Mouse (Mus musculus) intestine, embryonic 16.5 days (tissue): ENCODE measurements around the gene Spata32. TPM values are rescaled to one million over a fixed set of nuclear protein-coding genes. Genes with fewer than 3 reads are reported as not detected.

Source experiments
- ATAC-seq: fragments of 200-750 bp; cut with Nextera tagmentation; 2 replicates; pipeline ENCODE4 v1.8.0; 2017; ENCODE audit warnings: moderate TSS enrichment, moderate library complexity
- H3K27ac ChIP-seq: fragments of 300-500 bp; sonication (generic); 2 replicates; pipeline ENCODE4 v1.5.1; 2014; ENCODE audit warnings: mild to moderate bottlenecking, low read length
- H3K27me3 ChIP-seq: fragments of 300-500 bp; sonication (generic); replicated peaks from 2 replicates; pipeline ENCODE4 v1.6.1; 2014; ENCODE audit warnings: low read length, control low read depth, mixed read lengths; ENCODE audit not compliant: control insufficient read depth, insufficient read depth
- H3K36me3 ChIP-seq: fragments of 300-500 bp; sonication (generic); 2 replicates; pipeline ENCODE4 v1.6.1; 2014; ENCODE audit warnings: low read length, control low read depth; ENCODE audit not compliant: control insufficient read depth, insufficient read depth
- H3K4me1 ChIP-seq: fragments of 300-500 bp; sonication (generic); 2 replicates; pipeline ENCODE4 v1.6.1; 2014; ENCODE audit warnings: low read length, control low read depth, mixed read lengths; ENCODE audit not compliant: control insufficient read depth, insufficient read depth
- H3K4me2 ChIP-seq: fragments of 300-500 bp; sonication (generic); 2 replicates; pipeline ENCODE4 v1.6.1; 2014; ENCODE audit warnings: low read depth, low read length, control low read depth
- H3K4me3 ChIP-seq: fragments of 300-500 bp; sonication (generic); 2 replicates; pipeline ENCODE4 v1.5.1; 2014; ENCODE audit warnings: mild to moderate bottlenecking, low read length
- H3K9ac ChIP-seq: fragments of 300-500 bp; sonication (generic); 2 replicates; pipeline ENCODE4 v1.6.1; 2014; ENCODE audit warnings: low read depth, low read length
- H3K9me3 ChIP-seq: fragments of 300-500 bp; sonication (generic); 2 replicates; pipeline ENCODE4 v1.6.1; 2016; ENCODE audit warnings: low read length, control low read depth; ENCODE audit not compliant: control insufficient read depth
- WGBS: fragments of 180-500 bp; shearing (Covaris S2); extraction: QIAGEN DNeasy Blood & Tissue Kit; methylation state at CpG from one replicate; pipeline ENCODE4 v1.1.7; 2014; 5-methylcytosine and 5-hydroxymethylcytosine counted together
- polyA plus RNA-seq: library from polyadenylated mRNA; unstranded; fragments of >200 nt; fragmentation: Nextera tagmentation; extraction: Ambion mirVana; gene quantifications from 2 replicates; pipeline ENCODE4 v1.2.1, GENCODE M21; 2015

Gene Spata32
- polyA plus RNA-seq, 1 experiment from 2014 or later = not detected

DNA sequence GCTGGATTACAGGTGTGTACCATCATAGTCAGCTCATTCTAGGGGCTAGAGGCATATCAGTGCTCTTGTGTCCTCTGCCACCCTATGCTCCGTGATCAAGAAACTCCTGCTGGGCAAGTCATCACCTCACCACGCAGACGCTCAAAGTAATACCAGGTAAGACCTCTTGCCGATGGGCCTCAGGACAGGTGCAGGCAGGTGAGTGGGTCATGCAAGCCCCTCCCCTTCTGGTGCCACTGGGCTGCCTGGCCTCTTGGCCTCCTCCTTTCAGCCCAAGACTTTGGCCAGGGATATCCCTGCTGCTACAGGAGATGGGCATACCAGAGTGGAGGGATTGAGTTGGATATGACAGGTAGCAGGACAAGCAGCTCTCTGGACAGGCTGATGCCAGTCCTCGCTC is 1.0 kb upstream of the Spata32 start:
- peaks cover 13% of the 10 kb centered on the region for H3K36me3 ChIP-seq
- no peak overlapping the region for H3K4me3 ChIP-seq
- ATAC-seq = no peak
- H3K27ac ChIP-seq = no peak overlapping the region
- no peaks in the 10 kb centered on the region for H3K27me3 ChIP-seq
- WGBS = 89% methylated on average over 5 of the region's 5 CpGs
- no peak overlapping the region for H3K9ac ChIP-seq
- peaks cover 12% of the 10 kb centered on the region for H3K4me1 ChIP-seq
- H3K9me3 ChIP-seq = no peaks in the 10 kb centered on the region
- no peak overlapping the region for H3K4me2 ChIP-seq

DNA sequence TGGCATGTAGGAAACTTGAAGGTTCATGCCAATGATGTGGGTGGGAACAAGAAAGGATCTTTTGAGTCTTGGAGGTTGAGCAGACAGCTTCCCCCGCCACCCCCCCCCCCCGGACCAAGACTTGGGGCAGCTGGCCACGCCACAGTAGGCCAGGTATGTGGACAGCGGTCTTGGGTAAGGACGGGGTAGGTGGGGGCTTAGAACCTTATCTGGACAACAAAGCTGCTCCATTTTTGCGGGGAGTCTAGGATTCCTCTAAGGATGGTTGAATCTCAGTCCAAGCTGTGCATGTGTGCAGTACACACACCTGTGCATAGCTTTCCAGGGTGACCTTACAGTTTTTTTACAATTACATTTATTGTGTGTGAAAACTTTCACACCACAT is 277 bp upstream of the Spata32 start:
- Histone ChIP-seq H3K4me3 (peak overlapping the region; percentile 57), H3K27ac (no peak overlapping the region), H3K9me3 (no peaks in the 10 kb centered on the region), H3K27me3 (no peaks in the 10 kb centered on the region), H3K4me2 (peak overlapping the region; percentile 97), H3K36me3 (peaks cover 7% of the 10 kb centered on the region), H3K9ac (peak overlapping the region; percentile 71), H3K4me1 (peaks cover 12% of the 10 kb centered on the region)
- no peak for ATAC-seq
- 28% methylated on average over 6 of the region's 6 CpGs for WGBS

DNA sequence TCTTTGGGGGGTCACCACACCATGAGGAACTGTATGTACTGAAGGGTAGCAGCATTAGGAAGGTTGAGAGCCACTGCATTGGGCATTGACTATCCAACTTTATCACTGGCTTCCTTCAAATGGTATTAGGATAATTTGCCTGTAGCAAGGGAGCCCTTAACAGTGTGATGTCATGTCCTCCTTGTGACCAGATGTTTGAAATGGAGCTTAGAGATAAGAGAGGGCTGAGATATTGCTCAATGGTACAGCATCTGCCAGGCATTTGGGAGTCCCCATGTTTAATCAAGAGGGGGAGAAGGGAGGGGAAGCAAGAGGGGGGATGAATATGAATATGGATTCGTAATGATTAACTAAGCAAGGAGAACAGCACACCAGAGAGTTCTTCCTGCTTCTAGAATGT is 2.9 kb downstream of the Spata32 start:
- Histone ChIP-seq H3K9me3 (no peaks in the 10 kb centered on the region), H3K4me2 (no peak overlapping the region), H3K27ac (no peak overlapping the region), H3K4me3 (no peak overlapping the region), H3K4me1 (peaks cover 10% of the 10 kb centered on the region), H3K27me3 (no peaks in the 10 kb centered on the region), H3K36me3 (0 out of 2 replicates have a peak, but pooled peaks cover 6% of the 10 kb centered on the region), H3K9ac (no peak overlapping the region)
- 0 out of 2 replicates have a peak, but pooled peaks have one; percentile 24 for ATAC-seq
- 62% methylated on average over 1 of the region's 1 CpGs for WGBS

DNA sequence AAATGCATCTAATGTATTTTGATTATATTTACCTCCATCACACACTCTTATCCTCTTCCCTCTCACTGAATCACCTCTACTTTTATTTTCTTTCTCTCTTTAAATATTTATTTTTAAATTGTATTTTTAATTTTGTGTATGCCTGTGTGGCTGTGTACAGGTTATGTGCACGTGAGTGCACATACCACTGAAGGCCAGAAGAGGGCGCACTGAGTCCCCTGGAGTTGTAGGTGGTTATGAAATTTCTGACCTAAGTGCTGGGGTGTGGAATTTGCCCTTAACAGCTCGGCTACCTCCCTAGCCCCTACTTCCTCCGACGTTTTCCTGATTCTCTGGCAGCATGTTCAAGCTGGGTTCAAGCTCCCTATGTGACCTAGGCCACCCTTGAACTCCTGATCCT is 4.5 kb downstream of the Spata32 start:
- Histone ChIP-seq H3K4me3 (no peak overlapping the region), H3K4me2 (no peak overlapping the region), H3K9me3 (no peaks in the 10 kb centered on the region), H3K27ac (no peak overlapping the region), H3K36me3 (no peaks in the 10 kb centered on the region), H3K9ac (no peak overlapping the region), H3K4me1 (peaks cover 10% of the 10 kb centered on the region), H3K27me3 (no peaks in the 10 kb centered on the region)
- no peak for ATAC-seq
- 83% methylated on average over 5 of the region's 5 CpGs for WGBS

DNA sequence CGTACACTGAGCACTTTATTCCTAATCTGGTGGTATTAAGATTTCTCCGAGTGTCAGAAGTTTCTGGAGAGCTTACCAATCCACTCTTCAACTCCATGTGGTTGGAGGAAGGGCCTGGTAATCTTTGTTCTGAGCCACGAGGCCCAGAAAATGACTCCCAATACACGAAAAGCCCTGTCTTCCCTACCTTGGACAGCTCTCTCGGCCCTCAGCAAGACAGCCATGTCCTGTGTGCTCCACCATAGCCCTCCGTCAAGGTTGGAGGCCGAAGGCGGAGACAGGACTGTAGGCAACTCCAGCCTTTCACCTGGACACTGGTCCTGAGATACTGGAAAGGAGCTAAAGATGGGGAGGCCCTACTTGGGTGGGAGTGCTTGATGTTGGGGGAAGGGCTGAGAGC is 7.9 kb downstream of the Spata32 start:
- no peak overlapping the region for H3K4me2 ChIP-seq
- WGBS = 58% methylated on average over 8 of the region's 8 CpGs
- no peaks in the 10 kb centered on the region for H3K36me3 ChIP-seq
- H3K4me3 ChIP-seq = no peak overlapping the region
- no peak overlapping the region for H3K27ac ChIP-seq
- no peak for ATAC-seq
- H3K9ac ChIP-seq = no peak overlapping the region
- no peaks in the 10 kb centered on the region for H3K9me3 ChIP-seq
- no peaks in the 10 kb centered on the region for H3K4me1 ChIP-seq
- H3K27me3 ChIP-seq = no peaks in the 10 kb centered on the region

DNA sequence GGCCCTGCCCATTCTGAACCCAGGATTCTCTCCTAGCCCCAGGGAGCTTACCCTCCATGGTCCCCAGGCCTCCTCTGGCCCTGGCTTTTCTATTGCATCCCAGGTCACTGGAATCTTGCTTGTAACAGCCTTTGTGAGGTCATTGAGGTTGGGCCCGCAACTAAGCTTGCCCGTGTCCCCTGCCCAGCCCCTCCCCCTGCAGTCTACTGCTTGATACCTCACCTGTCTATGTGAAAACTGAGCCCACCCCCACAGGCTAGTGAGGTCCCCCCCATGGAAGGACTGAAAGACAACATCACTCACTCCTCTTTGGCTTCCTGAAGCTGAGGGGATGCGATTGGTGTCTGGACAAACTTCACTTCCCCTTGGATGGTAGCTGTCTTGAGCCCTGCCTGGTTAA is 9.8 kb downstream of the Spata32 start, which contains the start of gene 1700023F06Rik:
Gene 1700023F06Rik, minus strand, starts transcription at position 101 of the 400 bp plus-strand sequence.
- no peaks in the 10 kb centered on the region for H3K9me3 ChIP-seq
- no peaks in the 10 kb centered on the region for H3K27me3 ChIP-seq
- H3K36me3 ChIP-seq = no peaks in the 10 kb centered on the region
- WGBS = 92% methylated on average over 3 of the region's 3 CpGs
- no peak within 1 kb of the TSS for H3K4me3 ChIP-seq
- no peaks in the 10 kb centered on the region for H3K4me1 ChIP-seq
- H3K4me2 ChIP-seq = no peak within 1 kb of the TSS
- no peak within 1 kb of the TSS for H3K27ac ChIP-seq
- H3K9ac ChIP-seq = no peak within 1 kb of the TSS
- ATAC-seq = no peak

DNA sequence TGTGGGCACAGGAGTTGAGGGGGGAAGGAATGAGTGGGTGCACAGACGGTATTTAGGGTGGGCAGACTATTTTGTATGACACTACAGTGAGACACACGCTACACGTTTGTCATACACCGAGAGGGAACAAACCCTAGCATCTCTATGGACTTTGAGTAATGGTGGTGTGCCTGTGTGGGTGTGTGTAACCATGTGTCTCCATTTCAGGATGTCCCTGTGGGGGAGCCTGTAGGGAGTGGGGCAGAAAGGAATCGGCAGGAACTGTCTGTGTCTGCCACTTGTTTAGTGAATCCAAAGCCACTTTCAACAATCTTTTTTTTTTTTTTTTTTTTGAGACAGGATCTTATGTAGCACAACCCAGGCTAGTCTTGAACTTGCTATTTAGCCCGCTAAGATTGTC is 12.0 kb downstream of the Spata32 start:
- Histone ChIP-seq H3K27ac (no peak overlapping the region), H3K4me1 (peaks cover 5% of the 10 kb centered on the region; the same call in 1 of the 2 replicates), H3K9ac (no peak overlapping the region), H3K4me2 (no peak overlapping the region), H3K36me3 (no peaks in the 10 kb centered on the region), H3K4me3 (no peak overlapping the region), H3K9me3 (no peaks in the 10 kb centered on the region), H3K27me3 (no peaks in the 10 kb centered on the region)
- WGBS = 87% methylated on average over 6 of the region's 6 CpGs
- no peak for ATAC-seq

DNA sequence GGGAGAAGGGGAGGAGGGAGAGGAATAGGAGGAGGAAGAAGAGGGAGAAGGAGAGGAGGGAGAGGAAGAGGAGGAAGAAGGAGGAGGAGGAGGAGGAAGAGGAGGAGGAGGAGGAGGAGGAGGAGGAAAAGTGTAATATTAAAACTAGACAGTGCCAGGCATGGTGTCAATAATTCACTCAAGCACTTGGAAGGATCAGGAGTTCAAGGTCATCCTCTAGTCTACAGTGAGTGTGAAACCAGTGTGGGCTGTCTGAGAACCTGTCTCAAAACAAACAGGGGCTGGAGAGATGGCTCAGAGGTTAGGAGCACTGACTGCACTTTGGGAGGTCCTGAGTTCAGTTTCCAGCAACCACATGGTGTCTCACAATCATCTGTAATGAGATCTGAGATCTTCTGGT is 15.9 kb downstream of the Spata32 start:
- Histone ChIP-seq H3K4me3 (no peak overlapping the region), H3K4me1 (peaks cover 18% of the 10 kb centered on the region)
- no peak for ATAC-seq

DNA sequence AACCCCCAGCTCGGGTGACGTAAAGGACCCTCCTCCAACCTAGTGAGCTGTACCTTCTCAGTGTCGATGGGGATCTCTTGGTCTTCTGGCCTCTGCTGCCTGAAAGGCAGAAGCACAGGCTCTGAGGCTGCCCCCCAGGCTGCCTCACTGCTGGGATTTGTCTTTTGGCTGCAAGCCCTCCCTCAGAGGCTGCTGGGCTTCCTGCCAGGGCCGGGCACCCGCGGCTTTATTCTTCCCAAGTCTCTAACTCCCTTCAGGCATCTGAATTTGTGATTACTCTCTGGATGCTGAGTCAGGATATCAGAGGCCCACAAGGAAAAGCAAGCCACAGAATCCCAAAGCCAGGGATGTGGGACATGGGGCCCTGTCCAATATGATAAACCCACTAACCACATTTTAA is 16.6 kb downstream of the Spata32 start:
- Histone ChIP-seq H3K27me3 (peaks cover 25% of the 10 kb centered on the region), H3K9ac (no peak overlapping the region), H3K4me2 (no peak overlapping the region), H3K27ac (no peak overlapping the region), H3K36me3 (no peaks in the 10 kb centered on the region), H3K4me1 (peaks cover 18% of the 10 kb centered on the region), H3K9me3 (no peaks in the 10 kb centered on the region), H3K4me3 (no peak overlapping the region)
- 29% methylated on average over 6 of the region's 6 CpGs for WGBS
- no peak for ATAC-seq

More for the DNA sequence above, 15.9 kb downstream of the Spata32 start:
- Histone ChIP-seq H3K9me3 (no peaks in the 10 kb centered on the region), H3K36me3 (no peaks in the 10 kb centered on the region), H3K9ac (no peak overlapping the region), H3K27ac (no peak overlapping the region), H3K27me3 (peaks cover 22% of the 10 kb centered on the region), H3K4me2 (no peak overlapping the region)
